Comparison of ENCODE assay signal across 19 mouse cellular contexts in genomic region chr19:46287566-46287965, GRCm38 (mm10). TPM values are rescaled to one million over a fixed set of nuclear protein-coding genes. Genes with fewer than 3 reads are reported as not detected.
A peak's percentile ranks its signal among the peaks of the same experiment; 100 is the strongest.
DNase-seq lines count a peak whose midpoint lies in the region; ATAC-seq lines count a peak whose summit lies in the region.
"Had no signal": no experiment of that assay in that cellular context is flagged by ENCODE, and none has a peak within 500 bp of the region (broad histone marks: within the 10 kb centered on the region; RNA-seq: fewer than 3 reads in every experiment).

No protein-coding gene starts in this region.

- H3K4me1 ChIP-seq in heart, embryonic 11.5 days (ENCODE audit: control insufficient read depth, insufficient read depth, low read length): no peaks in the 10 kb centered on the region
- H3K4me1 ChIP-seq in heart, embryonic 10.5 days: no peaks in the 10 kb centered on the region

- H3K27me3 ChIP-seq in heart, embryonic 11.5 days (ENCODE audit: control insufficient read depth, insufficient read depth, low read length): no peaks in the 10 kb centered on the region
- H3K27me3 ChIP-seq in heart, embryonic 10.5 days (ENCODE audit: insufficient read depth, poor library complexity, severe bottlenecking): no peaks in the 10 kb centered on the region; the same call in 1 of the 2 replicates
- H3K27me3 ChIP-seq: CH12.LX had no signal

- H3K4me2 ChIP-seq in heart, embryonic 11.5 days: no peak overlapping the region

- no peak overlapping the region for H3K27ac ChIP-seq in heart, embryonic 11.5 days (ENCODE audit: low read depth, low read length)
- H3K27ac ChIP-seq in heart, embryonic 10.5 days: no peak overlapping the region

- no peaks in the 10 kb centered on the region for H3K9me3 ChIP-seq in heart, embryonic 11.5 days (replicated peaks; ENCODE audit: control insufficient read depth, low read length)
- no peaks in the 10 kb centered on the region for H3K9me3 ChIP-seq in heart, embryonic 10.5 days
- H3K9me3 ChIP-seq: G1E had no signal

- intact Hi-C loops in heart, postnatal 14 days (cut with DNase I): no loop called here

- ATAC-seq in heart, embryonic 11.5 days (replicated peaks; ENCODE audit: insufficient number of reproducible peaks, low FRiP score, low TSS enrichment): no peak
- ATAC-seq: activated CD4-positive, CD25-positive, alpha-beta regulatory T cell, adult 4 months; CD4-positive, CD25-positive, alpha-beta regulatory T cell, adult 4 months; Patski had no signal

- no peak overlapping the region for H3K4me3 ChIP-seq in heart, embryonic 11.5 days (ENCODE audit: low read depth, low read length)
- H3K4me3 ChIP-seq in heart, embryonic 10.5 days: no peak overlapping the region

- peaks cover 26% of the 10 kb centered on the region for H3K36me3 ChIP-seq in heart, embryonic 11.5 days (ENCODE audit: control insufficient read depth, insufficient read depth, low read length)
- peaks cover 52% of the 10 kb centered on the region for H3K36me3 ChIP-seq in heart, embryonic 10.5 days

- DNase-seq in heart, adult 11 months: peak; percentile 74
- DNase-seq in heart, embryonic 10.5 days (ENCODE audit: low spot score): peak; percentile 68
- DNase-seq in heart, postnatal 14 days: no peak
- DNase-seq: adrenal gland, adult 2 months; adrenal gland, adult 8-10 months; adrenal gland, postnatal 10 days; adrenal gland, postnatal 14 days; adrenal gland, postnatal 25 days; adrenal gland, postnatal 36 days; B cell, adult 2 months; cerebellum, adult 11 months; cerebellum, adult 11-12 months; cerebellum, adult 18-20 months had no signal

- H3K9ac ChIP-seq in heart, embryonic 11.5 days (ENCODE audit: low read depth, low read length): no peak overlapping the region

- 76% methylated on average over 3 of the region's 3 CpGs for WGBS in heart, embryonic 11.5 days (ENCODE audit: insufficient replicate concordance)
- WGBS in heart, embryonic 10.5 days: 86% methylated on average over 3 of the region's 3 CpGs

RNA-seq across cellular contexts. Expression of gene Nfkb2, which starts 16.6 kb away (rescaled TPM):
- 6.8 and 7.3 TPM in 2 replicates for polyA plus RNA-seq in heart, embryonic 11.5 days (2014; fragmentation: Nextera tagmentation; extraction: Ambion mirVana)
- 5.9 and 7.2 TPM in 2 replicates for polyA plus RNA-seq in heart, embryonic 10.5 days (2016; fragmentation: Nextera tagmentation; extraction: Ambion mirVana)
- total RNA-seq in heart, postnatal 14 days (2021): 10 to 100 TPM; 15.5 to 16.6 TPM

RNA-seq across cellular contexts. Expression of gene Psd, which starts 39.4 kb away (rescaled TPM):
- 8.8 and 9.1 TPM in 2 replicates for polyA plus RNA-seq in heart, embryonic 11.5 days (2014; fragmentation: Nextera tagmentation; extraction: Ambion mirVana)
- polyA plus RNA-seq in heart, embryonic 10.5 days (2016; fragmentation: Nextera tagmentation; extraction: Ambion mirVana): 6.9 and 10.1 TPM in 2 replicates
- total RNA-seq in heart, postnatal 14 days (2021): 1 to 10 TPM; 1.7 to 1.9 TPM

RNA-seq across cellular contexts. Expression of gene Fbxl15, which starts 40.4 kb away (rescaled TPM):
- 9.6 and 9.7 TPM in 2 replicates for polyA plus RNA-seq in heart, embryonic 11.5 days (2014; fragmentation: Nextera tagmentation; extraction: Ambion mirVana)
- 10.3 and 11.3 TPM in 2 replicates for polyA plus RNA-seq in heart, embryonic 10.5 days (2016; fragmentation: Nextera tagmentation; extraction: Ambion mirVana)
- total RNA-seq in heart, postnatal 14 days (2021): 1 to 10 TPM; 5.5 to 6.9 TPM

RNA-seq across cellular contexts. Expression of gene Cuedc2, which starts 50.9 kb away (rescaled TPM):
- 124 and 139 TPM in 2 replicates for polyA plus RNA-seq in heart, embryonic 11.5 days (2014; fragmentation: Nextera tagmentation; extraction: Ambion mirVana)
- polyA plus RNA-seq in heart, embryonic 10.5 days (2016; fragmentation: Nextera tagmentation; extraction: Ambion mirVana): 146 and 153 TPM in 2 replicates
- total RNA-seq in heart, postnatal 14 days (2021): 10 to 100 TPM; 88.0 to 89.6 TPM

RNA-seq across cellular contexts. Expression of gene Mfsd13a, which starts 53.4 kb away (rescaled TPM):
- 3.1 and 4.0 TPM in 2 replicates for polyA plus RNA-seq in heart, embryonic 11.5 days (2014; fragmentation: Nextera tagmentation; extraction: Ambion mirVana)
- 5.5 and 9.0 TPM in 2 replicates for polyA plus RNA-seq in heart, embryonic 10.5 days (2016; fragmentation: Nextera tagmentation; extraction: Ambion mirVana)
- total RNA-seq in heart, postnatal 14 days (2021): 1 to 10 TPM; 2.9 to 3.6 TPM
- total RNA-seq: G1E had no signal

Comparison
In these comparisons a context has a peak if more than half of its experiments do, and no peak if none do; other contexts are left out.
1. DNase-seq: peak in heart, adult 11 months (single experiment) and heart, embryonic 10.5 days (single experiment); none in heart, postnatal 14 days (0 of 2).